Mouse (Mus musculus) right cerebral cortex, adult 18-20 months (tissue): ENCODE data around the gene Mt1.
A peak's percentile ranks its signal among the peaks of the same experiment; 100 is the strongest.

ENCODE experiments used
- DNase-seq: peaks from one replicate; pipeline ENCODE4 v3.0.0; 2022; ENCODE audit warnings: mixed read lengths

The Mt1 gene

DNA sequence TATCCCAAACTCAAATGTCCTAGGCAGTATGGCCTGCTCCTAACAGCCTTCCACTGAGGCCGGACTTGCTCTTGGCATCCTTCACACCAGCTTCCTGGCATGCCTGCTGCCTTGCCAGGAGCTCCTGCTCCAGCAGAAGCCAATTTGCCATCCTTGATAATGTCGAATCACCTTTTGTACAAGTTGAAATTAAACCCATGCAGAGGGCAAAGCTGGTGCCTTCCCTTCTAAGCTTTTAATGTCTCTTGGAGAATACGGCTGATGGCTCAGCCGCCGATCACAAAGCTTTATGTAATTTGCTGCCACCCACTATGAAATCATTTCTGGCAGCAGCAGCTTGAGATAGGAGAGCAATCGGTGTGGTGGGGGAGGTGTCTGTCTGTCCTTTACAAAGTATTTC lies 30.8 kb downstream of the Mt1 start:
- peak; percentile 82 for DNase-seq

- DNase-seq: peak; percentile 61
These were observed 31.3 kb downstream of the Mt1 start for GRCm38 (mm10) chr8:94210225-94210624.

GRCm38 (mm10) chr8:94213819-94214218 lies 34.9 kb downstream of the Mt1 start:
- DNase-seq: peak; percentile 18

DNA sequence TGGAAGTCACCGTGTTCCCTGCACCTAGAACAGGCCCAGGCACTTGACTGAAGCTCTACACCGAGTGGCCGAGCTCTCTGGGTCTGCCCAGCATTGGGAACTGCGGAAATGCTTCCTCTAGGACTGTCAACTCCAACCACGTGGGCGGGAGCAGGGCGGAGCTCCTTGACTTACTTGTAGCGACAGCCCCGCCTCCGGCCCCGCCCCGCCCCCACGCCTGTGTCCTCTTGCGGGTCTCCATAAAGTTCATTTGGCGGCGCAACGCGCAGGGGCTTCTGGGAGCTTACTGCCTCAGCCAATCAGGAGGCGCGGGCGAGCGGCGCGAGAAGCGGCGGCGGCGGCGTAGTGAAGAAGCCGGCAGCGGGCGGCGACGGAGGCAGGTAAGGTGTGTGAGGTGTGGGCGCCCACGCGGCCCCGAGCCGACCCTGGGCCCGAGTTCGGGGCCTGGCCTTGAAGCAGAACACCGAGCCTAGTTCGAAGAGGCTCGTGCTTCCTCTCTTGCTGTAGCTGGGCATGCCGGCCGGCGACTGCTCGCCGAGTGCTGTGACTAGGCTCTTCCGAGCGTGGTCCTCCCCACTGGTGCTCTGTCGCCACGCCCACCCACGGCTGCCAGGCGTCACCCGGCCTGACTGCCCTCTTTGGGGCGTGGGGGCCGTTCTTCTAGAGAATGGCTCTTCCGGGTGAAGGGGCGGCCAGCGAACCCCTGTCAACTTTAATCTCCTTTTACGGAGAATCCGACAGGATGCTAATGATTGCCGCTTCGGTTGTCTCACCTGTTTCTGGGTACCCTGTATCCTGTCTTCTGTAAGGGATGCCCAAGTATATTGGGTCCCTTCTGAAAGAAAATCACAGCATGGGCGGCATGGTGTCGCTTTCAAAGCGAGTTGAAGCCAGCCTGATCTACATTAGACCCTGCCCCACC lies 35.6 kb downstream of the Mt1 start, which contains the start of gene Nup93:
Gene Nup93, plus strand, starts transcription at position 313 of the 922 bp plus-strand sequence.
- DNase-seq: peak; percentile 99

- DNase-seq: peak; percentile 52
These were observed 48.6 kb downstream of the Mt1 start for GRCm38 (mm10) chr8:94227381-94227939.
